Mouse (Mus musculus): ENCODE data around the gene Peak1.
A peak's percentile ranks its signal among the peaks of the same experiment; 100 is the strongest.
"Not testable (repeated sequence)": the region's sequence is repeated elsewhere in the genome, so short reads cannot be mapped to it uniquely, and the experiment has no call there.

Gene Peak1

DNA sequence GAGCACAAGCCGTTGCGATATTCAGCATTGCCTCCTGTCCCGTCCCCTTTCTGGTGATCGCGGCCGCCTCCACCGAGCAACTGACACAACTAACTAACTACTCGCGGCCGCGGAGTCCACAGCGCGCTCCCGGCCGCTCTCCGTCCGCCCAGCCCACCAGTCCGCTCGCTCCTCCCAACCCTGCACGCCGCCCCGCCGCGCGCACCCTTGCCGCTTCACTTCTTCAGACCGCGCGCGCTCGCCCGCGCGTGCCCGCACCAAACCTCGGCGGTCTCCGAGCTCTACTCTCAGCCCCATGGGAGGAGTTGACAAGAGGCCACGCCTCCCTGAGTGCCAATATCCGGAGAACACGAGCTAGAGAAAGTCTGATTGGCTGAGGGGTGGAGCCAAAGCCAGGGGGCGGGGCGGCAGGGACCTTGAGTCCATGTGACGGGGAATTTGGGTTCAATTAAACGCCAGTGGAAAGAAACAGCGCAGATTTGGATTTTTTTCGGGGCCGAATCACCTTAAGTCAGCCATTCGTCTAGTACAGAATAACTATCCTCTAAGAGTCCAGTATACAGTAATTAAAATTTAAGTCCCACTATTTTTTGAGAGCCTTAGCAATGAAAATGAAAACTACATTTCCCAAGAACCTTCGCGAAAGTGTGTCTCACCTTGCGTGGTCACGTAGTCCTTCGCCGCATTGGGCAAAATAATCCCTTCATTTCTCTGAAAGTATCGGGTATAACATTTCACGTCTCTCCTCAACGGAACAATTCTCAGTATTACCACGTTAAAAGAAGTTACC is at the start of gene Peak1, which contains the start of gene Hmg20a:
Gene Peak1 (minus strand): TSS at position 120 of the 790 bp plus-strand sequence.
Gene Hmg20a (plus strand): TSS at position 662 of the 790 bp plus-strand sequence.
- peak; percentile 100 for DNase-seq

DNA sequence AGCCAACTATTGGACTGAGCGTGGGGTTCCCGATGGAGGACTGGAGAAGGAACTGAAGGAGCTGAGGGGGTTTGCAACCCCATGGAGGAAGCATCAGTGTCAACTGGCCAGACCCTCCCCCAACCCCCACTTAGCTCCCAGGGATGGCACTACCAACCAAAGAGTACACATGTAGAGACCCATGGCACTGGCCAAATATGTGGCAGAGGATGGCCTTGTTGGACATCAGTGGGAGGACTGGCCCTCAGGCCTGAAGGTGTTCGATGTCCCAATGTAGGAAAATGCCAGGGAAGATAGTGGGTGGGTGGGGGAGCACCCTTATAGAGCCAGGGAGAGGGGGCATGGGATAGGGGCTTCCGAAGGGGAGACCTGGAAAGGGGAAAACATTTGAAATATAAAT is 48.4 kb upstream of the Peak1 start:
- DNase-seq, result no peak

- DNase-seq, result peak; percentile 50 to 56
Measured at GRCm38 (mm10) chr9:56464863-56465654, 47.2 kb upstream of the Peak1 start.

DNA sequence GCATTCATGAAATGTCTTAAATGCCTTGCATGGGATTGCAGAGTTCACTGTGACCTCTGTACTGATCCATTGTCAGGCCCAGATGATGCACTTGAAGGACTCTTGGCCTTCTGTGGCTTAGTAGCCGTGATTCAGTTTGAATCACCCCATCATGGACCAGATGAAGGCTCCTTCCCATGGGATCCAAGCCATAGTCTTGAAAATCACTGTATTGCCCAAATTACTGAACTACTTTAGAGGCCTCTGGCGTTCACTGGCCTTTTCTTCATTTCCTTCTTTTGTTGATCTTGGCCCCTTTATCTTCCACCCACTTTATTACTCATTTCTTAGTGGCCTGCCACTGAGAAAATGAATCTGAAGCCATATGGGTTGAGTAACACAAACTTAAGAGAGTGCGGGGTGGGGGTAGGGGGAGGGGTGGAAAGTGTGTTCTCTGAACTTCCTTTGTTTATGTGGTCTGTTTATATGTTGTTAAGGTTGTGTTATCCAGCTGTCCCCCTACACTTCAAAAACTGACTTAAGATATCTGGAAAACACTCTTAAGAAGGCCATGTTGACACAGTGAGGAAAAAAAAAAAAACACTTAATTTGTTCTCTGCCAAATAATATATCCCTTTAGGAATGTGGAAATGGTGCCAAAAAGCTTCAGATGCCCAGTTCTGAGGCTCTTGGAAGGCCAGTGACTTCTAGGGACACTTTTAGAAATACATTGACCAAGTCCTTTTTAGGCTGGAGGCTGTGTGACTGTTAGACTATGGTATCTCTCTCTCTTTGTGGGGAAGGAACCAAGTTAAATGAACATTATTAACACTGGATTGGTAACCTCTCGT is 46.0 kb upstream of the Peak1 start:
- DNase-seq, result no peak

- DNase-seq, result no peak
Measured at GRCm38 (mm10) chr9:56463046-56463445, 45.2 kb upstream of the Peak1 start.

GRCm38 (mm10) chr9:56462606-56463005 is 44.7 kb upstream of the Peak1 start:
- DNase-seq, result no peak

DNA sequence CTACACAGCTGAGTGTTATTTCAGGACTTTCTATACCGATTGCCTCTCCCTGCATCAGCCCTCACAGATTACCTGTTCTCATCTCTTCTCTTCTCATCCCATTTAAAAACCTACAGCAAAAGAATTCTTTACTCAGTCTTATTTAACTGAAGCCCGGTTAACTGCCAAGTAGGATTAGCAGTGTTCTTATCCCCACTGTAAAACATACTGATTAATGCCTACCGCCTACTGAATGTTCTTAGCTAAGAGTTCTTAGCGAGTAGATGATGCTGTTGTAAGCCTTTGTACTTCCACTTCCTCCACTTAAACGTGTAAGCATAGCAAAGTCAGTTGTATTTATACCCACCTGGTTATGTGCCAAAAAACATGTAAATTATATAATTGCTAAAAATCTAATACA is 43.1 kb upstream of the Peak1 start:
- no peak for DNase-seq

- DNase-seq, result no peak
Measured at GRCm38 (mm10) chr9:56456426-56456825, 38.6 kb upstream of the Peak1 start.

DNA sequence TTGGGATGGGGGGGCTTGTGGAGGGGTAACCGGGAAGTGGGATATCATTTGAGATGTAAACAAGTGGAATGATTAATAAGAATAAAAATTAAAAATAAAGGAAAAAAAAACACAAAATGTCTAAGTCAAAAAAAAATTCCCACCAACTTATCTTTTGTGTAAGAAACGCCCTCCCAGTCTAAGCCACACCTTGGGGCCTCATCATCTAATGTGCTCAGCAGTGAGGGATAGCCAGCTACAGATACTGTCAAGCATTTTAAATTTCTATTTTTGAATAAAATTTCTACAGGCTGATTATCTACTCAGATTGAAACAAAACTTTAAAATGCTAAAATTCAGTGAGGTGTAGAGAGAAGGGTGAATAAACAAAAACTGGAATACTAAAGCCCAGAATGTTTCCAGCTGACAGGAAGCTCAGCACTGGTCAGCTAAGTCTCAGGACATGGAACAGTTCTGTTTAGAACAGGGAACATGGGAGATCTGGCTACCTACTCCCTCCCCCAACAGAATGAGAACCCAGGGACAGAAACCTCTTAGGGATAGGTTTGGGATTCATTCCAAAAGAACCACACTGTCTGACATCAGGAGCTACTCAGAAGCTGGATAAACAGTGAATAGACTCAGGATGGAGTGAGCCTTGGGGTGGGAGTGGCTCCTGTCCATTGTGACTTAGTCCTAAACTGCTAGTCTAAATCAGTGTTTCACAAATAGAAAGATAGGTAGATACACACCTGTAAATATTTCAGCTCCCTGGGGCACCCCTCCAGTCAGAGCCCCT is 35.4 kb upstream of the Peak1 start:
- no peak for DNase-seq

DNA sequence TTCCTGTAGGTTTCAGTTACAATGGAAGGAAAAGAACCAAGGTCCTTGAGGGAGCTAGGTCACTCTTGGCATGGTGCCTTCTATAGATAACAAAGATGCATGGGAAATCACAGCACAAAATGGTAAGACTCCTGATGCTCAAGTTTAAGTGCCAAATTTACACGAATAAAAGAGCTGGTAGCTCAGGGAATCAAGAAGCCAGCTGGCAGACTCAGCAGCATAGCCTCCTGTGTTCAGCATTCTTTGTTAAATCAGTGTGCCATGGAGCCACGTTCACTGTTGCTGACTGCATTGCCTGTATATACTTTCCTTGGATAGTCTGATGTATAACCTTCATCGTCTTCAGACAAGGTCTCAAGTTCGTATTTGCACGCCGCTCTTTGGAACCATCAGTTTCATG is 33.7 kb upstream of the Peak1 start:
- DNase-seq, result no peak

- no peak for DNase-seq
Measured at GRCm38 (mm10) chr9:56439699-56440098, 21.8 kb upstream of the Peak1 start.

- not testable (repeated sequence) for DNase-seq
Measured at GRCm38 (mm10) chr9:56437300-56437892, 19.5 kb upstream of the Peak1 start.

- no peak for DNase-seq
Measured at GRCm38 (mm10) chr9:56435821-56436526, 18.1 kb upstream of the Peak1 start.

DNA sequence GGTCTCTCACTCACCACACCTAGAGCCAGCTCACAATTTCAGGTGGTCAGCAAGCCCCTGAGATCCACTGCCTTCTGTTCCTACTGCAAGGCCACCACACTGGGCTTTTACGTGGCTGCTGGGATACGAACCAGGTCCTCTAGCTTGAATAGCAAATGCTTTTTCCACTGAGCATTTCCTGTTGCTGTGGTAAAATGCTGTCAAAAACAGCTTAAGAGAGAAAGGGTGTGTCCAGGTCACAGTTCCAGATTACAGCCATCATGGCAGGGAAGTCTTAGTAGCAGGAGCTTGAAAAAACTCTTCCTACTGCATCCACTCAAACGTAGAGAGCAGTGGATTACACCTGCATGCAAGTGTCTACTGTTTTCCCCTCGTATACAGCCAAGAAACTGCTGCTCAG is 7.0 kb upstream of the Peak1 start:
- no peak for DNase-seq

- no peak for DNase-seq
Measured at GRCm38 (mm10) chr9:56421991-56422390, 4.1 kb upstream of the Peak1 start.

- no peak for DNase-seq
Measured at GRCm38 (mm10) chr9:56420892-56421601, 3.2 kb upstream of the Peak1 start.

DNA sequence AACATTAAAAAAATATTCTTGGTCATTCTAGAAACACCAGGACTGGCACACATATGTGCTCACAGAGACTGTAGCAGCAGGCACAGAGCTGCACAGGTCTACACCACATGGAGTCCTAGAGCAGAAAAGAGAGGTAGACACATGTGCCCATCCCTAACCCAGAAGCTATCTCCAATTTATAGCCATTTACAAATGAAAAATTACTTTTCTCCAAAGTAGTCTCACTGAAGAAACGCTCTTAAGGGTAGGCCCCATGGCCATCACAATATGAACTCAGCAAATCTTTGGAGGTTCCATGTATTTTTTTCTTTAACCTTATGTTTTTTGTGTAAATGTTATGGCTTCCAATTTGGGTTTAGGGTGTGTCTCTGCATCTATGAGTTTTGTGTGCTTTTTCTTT is 2.4 kb upstream of the Peak1 start:
- no peak for DNase-seq

GRCm38 (mm10) chr9:56418738-56419239 is 922 bp upstream of the Peak1 start:
- DNase-seq, result peak; percentile 92 to 95

DNA sequence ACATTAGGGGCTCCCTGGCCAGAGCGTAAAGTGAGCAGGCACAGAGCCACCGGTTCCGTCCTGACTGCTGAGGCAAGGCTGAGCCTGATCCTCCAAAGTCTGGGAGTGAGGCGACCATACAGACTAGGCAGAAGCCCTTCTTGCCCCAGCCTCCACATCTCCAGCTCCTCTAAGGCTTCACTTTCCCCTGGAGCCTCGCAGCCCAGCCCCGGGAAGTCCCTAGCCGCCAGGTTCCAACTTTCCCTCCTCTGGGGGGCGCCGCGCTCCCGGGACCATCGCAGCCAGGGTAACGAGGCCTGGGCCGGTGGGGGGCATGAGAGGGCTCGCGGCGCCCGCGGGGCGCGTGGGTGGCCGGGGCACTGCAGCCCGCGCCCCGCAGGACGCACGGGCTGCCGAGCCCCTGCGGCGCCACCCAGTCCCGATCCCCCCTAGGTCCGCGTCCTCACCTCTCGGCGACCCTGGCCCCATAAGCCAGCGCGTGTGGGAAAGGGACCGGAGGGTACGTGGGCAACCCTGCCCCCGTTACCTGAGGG is 386 bp downstream of the Peak1 start:
- DNase-seq, result peak; percentile 88 to 89
